Mouse (Mus musculus) frontal cortex, postnatal 36 days (tissue): ENCODE measurements at regions not wholly inside any gene's neighbourhood (a gene's known extent, or its start where the extent isn't known, plus 50 kb on each side); places are given as distances from the start of the nearest gene placed in this dataset.

Experiments used
- DNase-seq, 2 experiments: peaks; one replicate each; pipeline ENCODE4 v3.0.0; 2022; ENCODE audit warnings: low spot score in 2 of 2

DNA sequence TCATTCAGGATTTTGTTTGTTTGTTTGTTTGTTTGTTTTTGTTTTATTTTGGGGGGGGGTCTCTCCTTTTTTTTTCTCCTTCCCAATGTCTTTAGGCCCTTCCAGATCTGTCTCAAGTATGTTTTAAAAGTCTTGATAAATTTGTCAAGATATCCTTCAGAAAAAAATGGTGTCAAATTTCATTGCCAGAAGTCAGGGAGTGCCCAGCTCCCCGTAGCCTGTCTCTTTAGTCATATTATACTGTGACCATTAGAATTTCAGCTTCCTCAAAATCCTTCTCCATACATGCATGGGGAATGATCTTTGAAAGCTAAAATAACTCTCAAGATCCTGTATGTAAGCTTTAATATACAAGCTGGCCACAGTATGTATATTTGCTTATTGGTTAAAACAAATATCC, 134.3 kb upstream of the Lpp start:
- DNase-seq = no peak

DNA sequence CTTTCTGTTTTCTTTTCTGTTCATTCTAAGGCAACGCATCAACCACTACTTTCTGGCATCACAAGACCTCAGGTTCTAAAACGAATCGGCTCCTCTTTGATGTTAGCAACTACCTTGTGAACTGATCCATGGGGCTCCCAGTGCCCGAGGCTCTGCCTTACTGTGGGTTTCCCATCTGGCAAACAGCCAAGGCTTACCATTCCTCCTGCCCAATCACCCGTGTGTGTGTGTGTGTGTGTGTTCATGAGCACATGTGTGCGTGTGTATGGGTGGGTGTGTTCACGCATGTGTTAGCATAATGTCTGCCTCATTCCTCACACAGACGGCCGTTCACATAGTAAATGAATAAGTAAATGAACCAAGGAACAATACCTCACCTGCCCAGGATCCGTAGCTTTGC, 138.3 kb upstream of the Lpp start:
- no peak for DNase-seq

DNA sequence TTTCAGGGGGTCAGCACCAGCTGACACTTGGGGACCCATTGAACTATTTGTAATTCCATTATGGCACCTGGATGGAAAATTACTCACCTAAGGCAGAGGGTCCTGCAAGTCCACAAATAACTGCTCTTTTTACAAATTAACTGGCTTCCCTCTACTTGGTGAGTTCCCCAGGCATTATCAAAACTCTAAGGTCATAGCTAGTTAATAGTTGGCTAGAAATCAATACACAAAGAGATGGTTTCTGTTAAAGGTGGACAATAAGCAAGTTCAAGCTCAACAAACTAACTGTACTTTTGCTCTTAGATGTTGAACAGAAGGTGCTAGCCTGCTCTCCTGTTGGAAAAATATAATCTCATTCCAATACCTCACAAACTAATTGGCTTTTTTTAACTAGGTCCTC, 138.7 kb upstream of the Lpp start:
- DNase-seq = no peak

DNA sequence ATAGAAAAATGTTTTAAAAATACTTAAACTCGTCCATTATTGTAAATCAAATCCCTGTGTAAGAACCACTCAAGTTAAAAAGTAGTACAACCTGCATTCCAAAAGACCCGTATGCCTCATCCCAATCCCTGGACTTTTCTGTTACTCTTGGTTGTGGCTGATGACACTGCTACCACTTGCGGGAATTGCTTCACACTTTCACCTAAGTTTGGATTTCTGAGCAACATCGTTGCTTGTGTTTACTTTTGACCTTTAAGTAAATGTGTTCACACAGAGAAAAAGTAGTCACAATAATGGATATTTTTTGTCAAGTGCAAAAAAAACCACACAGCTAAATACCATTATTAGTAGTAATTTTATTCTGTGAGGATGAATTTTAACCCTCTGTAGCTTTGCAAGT, 139.2 kb upstream of the Lpp start:
- DNase-seq = no peak

DNA sequence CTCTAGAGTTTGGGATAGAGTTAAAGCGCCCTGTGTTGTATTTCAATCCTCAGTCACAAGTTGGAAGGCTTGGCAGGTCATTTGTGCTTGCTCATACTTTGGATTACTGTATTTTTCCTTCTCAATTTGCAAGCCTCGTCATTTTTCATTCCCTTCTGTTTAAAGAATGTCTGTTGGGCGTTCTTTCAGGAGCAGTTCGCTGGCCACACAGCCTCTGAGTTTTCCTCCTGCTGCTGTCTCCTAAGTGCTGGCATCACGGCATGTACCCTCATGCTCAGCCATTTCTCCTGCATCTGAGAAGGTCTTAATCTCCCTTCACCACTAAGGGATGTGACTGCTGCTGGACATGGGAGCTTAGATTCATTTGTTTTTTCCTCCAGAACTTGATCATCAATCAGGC, 146.0 kb upstream of the Lpp start:
- no peak for DNase-seq

DNA sequence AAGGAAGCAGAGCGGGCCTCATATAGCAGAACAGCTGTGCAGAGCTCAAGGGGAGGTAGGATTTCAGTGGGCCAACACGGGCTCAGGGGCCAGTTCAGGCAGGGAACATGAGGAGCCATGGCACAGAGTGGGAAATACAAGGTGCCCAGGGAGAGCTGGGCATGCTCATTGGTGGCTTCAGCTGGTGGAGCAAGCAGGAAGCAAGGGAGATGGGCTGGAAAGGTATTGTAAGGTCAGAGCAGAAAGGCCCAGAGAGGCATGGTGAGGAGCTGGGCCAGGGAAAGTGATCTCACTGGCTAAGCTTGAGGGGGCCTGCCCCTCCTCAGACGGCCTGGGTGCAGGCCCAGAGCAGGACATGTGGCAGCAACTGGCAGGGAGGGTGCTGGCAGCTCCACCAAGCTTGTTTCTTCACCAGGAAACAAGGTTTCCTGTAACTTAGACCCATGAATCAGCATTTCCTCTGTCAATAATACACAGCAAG, 155.2 kb upstream of the Lpp start:
- peak in 1 of 2 experiments; percentile 9 for DNase-seq

DNA sequence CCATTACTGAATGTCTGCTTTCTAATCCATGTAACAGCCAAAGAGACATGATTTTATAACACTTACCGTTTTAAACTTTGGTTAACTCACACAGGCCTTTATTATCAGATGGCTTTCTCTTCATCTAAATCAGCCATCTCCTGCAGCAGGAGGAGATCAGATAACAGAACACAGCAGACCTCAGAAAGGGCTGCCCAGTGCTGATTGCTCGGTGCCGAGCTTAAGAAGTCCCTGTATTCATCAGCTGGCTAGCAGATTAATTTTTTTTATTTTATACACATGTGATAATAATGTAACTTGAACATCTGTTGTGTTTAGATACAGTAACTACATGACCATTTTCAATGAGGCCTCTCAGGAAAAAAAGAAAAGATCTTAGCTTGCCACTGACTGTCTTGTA, 155.9 kb upstream of the Lpp start:
- DNase-seq = no peak

DNA sequence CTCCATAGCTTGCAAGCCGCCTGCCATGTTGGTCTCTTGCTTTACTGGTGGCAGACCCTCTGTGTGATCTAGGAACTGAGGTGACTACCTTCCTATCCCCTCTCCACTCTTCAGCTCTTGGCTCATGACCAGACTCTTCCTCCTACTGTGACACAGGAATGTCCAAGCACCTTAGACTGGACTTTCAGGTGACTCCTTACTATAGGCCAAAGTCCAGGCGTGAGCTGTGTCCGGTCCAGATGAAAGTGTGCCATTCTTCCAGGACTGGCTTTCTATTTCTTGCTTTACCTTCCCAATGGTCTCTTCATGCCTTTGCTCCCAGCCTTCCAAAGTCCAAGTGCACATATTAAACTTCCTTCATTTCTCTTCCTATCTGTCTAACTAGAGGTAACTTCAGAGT, 156.3 kb upstream of the Lpp start:
- DNase-seq = no peak

DNA sequence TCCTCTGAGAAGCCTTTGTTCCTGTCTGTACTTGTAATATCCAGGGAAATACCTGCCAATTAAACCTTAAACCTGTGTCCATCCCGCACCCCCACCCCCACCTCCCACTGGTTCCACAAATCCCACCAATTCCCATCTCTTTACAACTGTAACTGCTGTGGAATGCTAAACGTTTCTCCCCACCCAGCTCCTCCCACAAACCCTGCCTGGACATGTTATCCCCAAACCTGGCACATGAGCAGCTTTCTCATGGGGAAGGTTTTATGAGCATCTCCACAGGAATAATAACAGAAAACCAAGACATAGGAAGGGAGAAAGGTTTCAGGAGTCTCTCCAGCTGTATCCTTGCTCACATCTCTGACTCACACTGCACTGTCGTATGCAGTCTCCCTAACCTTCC, 156.8 kb upstream of the Lpp start:
- DNase-seq = no peak

DNA sequence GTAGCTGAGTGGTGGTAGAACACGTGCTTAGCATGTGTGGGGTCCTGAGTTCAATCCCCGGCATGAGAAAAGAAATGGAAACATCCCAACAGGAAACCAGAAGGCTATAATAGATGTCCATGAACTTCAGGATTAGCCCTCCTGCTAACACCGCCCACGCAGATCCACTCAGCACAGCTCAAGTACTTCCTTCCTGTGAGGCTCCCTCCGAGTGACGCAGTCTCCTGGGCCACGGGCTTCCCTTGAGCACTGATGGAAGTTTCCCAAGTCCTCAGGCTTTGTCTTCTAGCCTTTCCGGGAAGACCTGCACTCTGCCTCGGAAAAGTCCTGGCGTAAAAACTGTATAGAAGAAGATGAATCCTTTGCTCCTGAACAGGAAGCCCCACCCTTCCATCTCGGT, 158.5 kb upstream of the Lpp start:
- no peak for DNase-seq

DNA sequence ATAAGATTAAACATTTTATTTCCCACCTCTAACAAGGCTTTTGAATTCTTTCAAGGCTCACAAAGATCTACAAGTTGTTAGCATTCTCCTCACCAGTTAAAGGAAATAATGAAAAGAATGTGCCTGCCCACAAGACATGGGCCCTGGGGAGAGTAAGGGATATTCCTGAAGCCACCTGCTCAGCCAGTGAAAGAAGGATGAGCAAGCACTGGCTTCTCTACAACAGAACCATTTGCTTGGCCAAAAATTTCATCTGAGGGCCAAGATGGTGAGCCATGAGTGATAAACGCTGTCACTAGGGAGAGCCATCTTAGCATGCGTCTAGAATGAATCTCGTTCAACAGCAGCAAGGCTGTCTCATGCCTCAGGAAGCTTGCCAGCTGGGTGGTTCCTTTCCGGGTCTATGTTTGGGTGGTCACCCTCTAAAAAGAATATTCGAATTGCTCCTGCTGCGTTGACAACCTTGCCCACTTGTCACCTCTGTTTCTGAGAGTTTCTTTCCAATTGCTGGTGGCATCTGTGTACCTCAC, 161.2 kb upstream of the Lpp start:
- DNase-seq = no peak

DNA sequence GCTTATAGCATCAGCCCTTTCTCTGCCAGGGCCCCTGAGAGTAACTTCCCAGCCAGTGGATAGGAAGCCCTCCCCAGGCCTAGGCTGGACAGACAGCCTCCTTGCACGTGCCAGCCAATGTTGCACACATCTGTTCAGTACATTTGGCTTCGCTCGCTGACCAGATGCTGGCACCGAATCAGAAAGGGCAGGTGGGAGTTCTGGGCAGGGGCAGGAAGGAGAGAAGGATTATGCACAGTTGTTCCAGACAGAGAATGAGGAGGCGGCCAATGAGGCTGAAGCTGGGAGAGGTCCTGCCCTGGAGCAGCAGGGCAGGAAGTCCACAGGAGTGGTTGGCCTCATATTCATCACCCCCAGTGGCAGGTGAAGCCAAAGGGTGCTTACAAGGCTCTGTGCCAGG, 161.8 kb upstream of the Lpp start:
- DNase-seq = no peak

DNA sequence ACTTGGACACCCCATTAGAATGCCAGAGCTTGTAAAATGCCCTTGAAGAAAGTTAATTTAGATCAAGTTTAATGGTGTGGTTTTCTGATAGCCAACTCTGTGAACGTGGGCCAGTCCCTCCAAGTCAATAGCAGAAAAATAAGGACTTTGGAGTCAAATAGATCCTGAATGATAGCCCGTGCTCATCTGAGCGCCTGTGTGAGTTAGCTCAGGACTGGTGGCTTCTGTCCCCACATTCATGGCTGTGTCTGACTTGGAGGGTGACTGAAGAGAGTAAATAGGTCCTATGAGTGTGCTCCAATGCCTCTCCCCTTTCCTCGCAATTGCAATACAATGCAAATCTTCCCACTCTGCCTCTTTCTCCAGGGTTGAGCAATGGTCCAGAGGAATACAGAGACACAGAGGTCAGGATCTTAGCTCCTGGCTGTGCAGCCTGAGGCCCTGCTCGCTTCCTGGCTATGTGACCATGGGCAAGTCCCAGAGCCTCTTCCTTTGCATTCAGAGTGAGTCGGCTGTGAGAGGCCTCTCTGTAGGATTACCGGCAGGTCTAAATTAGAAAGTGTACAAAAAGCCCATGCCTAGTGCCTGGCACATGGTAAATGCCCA, 164.2 kb upstream of the Lpp start:
- no peak for DNase-seq

DNA sequence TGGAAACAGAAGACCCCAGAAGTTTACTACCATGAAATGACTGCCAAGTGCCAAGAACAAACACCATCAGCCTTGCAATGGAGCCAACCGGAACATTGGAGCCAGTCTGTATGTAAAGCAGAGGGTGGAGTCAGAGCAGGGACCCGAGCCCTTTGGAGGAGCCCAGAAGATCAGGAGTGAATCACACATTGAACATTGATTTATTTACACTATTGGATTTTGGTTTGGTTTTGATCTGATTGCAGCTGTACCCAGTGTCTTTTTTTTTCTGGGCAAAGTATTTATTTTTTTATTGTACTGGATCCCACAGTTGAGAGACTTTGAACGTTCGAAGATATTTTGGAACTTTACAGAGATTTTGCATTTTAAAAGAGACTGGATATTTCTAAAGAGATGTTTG, 167.4 kb upstream of the Lpp start:
- DNase-seq = no peak

DNA sequence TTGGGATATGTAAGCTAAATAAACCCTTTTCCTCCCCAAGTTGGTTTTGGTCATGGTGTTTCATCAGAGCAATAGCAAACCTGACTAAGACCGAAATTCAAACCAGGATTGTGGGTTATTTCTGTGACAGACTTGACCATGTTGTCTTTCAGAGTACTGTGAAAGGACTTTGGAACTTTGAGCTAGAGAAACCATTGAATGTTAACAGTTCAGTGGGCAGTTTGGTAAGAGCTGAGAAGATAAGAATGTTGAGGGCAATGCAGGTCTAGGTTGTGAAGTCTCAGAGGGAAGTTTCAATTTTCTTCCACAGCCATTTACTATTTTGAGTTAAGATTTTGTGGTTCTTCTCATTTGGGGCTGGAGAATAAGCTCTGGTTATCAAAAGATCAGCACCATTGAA, 168.2 kb upstream of the Lpp start:
- no peak for DNase-seq

DNA sequence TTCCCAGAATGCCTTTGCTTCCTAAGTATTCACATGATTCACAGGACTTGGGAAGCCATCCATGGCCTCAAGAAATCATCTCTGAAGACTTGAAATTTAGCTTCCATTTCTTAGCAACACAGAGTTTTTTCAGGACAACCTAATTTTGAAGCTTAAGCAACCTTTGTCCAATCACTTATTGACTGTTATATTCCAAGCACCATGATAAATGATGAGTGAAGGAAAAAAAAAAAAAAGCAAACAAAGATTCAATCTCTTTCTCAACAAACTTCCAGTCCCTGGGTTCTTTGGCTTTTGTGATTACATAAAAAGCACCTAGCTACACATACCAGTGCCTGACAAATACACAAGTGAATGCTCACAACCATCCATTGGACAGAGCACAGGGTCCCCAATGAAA, 169.4 kb upstream of the Lpp start:
- no peak for DNase-seq

DNA sequence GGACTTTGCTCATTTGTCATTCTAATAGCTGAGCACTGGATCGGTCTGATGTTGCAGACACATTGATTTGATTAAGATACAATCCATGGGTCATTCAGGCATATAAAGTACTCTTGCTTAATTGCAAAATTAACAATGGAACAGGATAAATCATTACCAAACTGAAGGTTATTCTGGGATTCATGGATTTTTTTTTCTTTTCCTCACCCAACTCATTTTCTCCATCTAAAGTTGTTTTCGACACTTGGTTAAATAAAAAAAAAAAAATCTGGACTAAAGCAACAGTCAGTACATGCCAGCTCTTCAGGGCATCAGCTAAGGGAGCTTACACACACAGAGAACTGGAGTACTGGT, 169.8 kb upstream of the Lpp start:
- no peak for DNase-seq

DNA sequence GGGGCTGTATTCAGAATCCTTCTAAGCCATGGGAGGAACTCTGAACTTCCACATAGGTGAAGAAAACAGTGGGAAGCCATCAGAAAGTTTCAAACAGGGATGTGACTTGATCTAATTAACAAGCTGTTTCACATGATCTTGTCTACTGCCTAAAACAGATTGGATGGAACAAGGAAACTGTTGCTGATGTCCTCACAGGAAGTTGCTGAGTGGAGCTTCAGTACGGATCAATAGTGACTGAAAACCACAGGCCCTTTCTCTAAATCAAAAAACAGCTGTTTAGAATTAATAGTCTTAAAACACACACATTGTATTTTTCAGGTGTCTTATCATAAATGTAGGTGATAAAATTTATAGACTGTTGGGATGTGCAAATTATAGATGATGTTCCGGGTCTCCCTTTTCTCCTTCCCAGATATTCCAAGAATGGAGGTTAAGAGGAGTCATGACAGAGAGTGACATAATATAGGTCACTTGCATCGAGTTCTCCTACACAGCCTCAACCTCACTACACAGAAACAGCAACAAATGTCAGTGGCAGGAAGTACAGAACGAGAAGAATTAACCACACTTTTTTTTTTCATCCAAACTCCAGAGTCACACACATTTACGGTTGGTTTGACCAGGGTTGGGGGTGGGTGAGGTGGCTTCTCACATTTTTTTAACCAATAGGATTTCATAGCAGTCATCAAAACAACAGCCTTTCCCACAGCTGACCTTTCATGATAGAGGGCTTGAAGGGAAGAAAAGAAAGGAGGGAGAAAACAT, 170.4 kb upstream of the Lpp start:
- DNase-seq = no peak

DNA sequence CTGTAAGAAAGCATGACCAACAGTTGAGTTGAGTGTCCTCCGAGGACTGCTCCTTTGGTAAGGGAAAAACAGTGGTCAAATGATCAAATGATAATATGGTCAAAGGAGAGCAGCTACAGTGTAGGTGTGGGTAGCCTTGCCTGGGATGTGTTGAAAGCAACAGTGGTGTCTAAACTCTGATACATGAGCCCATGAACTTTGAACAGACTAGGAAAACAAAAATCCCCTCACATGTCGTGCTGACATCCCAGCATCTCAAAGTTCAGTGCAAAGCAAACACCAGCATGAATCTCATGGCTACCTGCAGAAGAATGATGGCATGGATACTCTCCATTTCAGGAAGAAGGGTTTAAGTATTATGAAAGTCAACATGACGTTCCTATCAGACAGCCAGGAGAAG, 171.3 kb upstream of the Lpp start:
- no peak for DNase-seq

DNA sequence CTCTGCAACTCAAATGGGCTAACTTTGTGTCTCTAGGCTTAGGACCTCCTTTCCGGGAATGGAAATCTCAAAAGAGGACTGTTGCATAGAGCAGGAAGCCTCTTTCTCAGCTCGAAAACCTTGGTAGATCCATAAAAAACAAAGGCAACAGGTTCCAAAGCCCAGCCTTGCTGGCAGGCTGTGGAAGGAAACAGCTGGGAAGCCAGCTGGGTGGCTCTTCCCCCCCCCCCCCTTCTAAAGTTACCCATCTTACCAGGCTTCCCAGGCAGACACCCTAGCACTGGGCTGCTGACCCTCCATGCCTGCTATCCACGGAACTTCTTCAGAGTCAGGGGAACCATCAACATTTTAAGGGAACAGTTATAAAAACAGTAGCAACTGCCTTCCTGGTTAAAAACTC, 172.7 kb upstream of the Lpp start:
- no peak for DNase-seq

DNA sequence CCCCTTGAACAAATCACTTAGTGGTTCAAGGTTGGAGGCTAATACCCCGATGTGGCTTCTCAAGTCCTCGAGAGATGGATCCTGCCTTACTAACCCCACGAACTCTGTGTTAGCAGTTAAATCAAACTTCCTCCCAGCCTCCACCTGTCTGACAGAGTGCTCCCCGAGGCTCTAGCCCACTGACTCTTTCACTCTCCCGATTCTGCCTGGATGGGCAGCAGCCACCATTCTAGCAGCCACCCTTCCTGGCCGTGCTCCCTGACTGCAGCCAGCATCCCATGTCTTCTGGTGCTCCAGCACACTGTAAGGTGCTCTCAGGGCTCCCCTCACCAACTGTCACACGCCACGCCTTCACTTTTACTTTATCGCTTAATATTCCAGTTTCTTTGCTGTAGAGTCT, 173.6 kb upstream of the Lpp start:
- DNase-seq = no peak

DNA sequence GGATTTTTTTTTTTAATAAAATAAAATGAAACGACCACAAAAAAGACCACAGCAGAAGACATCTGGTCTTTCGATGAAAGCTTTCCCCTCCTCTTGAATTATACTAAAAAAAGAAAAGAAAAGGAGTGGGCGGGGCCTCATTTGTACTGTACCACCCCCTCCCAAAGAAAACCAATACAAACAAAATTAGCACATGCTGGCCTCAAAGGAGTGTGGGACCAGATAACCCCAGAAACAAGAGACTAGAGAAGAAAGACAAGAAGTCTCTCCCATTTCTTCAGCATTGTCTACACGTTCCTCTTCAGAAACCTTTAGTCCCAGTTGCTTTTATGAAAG, 174.5 kb upstream of the Lpp start:
- DNase-seq = no peak

DNA sequence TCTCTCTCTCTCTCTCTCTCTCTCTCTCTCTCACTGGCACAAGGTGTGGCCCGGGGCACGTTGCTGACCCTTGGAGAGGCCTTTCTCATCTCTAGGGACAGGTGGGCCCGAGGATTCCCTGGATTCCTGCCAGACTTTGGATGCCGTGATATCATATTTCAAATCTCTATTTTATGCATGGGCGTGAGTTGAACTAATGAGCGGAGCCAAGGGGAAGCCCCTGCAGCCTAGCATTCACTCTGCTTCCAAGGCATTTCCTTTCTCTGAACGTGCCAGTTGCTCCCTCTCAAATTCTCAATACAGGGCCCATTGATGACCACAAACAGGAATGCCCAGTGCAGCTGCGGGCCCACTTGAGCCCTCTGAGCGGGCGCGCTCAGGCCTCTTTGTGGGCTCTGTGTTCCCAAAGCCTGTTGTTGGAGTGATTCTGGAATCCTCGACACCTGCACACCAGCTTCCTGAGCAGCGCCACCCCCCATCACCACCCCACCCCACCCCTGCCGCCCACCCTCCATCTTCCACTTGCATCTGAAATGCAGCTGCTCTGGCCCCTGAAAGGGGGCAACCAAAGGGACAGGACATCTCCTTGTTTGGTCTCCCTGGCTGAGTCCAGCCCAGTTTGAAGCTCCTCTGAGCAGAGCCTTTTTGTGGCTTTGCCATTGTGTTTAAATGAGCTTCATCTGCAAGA, 175.0 kb upstream of the Lpp start:
- peak in 1 of 2 experiments; percentile 5 for DNase-seq
